Mouse (Mus musculus) bone marrow, adult 2 months (tissue): ENCODE measurements around the gene Stx6. TPM values are rescaled to one million over a fixed set of nuclear protein-coding genes. Genes with fewer than 3 reads are reported as not detected.

ENCODE experiments used
- H3K27ac ChIP-seq: fragments of 200-500 bp; 2 replicates; pipeline ENCODE4 v1.5.1; 2012; ENCODE audit warnings: low read depth, mild to moderate bottlenecking, control low read depth, inconsistent platforms, low read length; ENCODE audit not compliant: control insufficient read depth, poor library complexity, insufficient read depth
- H3K4me1 ChIP-seq: fragments of 200-500 bp; 2 replicates; pipeline ENCODE4 v1.6.1; 2011; ENCODE audit warnings: low read length; ENCODE audit not compliant: control insufficient read depth, insufficient read depth
- H3K4me3 ChIP-seq: fragments of 200-500 bp; replicated peaks from 2 replicates; pipeline ENCODE3; 2011; ENCODE audit warnings: mild to moderate bottlenecking, low read depth, low read length, control low read depth; ENCODE audit not compliant: control insufficient read depth
- CTCF ChIP-seq: fragments of 200-500 bp; IDR thresholded peaks from 2 replicates; pipeline ENCODE4 v1.5.1; 2011; ENCODE audit warnings: low read length, control low read depth; ENCODE audit not compliant: control insufficient read depth, insufficient read depth
- POLR2A ChIP-seq: fragments of 200-500 bp; IDR thresholded peaks from 2 replicates; pipeline ENCODE4 v1.6.1; 2011; ENCODE audit warnings: low read depth, mild to moderate bottlenecking, control low read depth, low read length, borderline replicate concordance; ENCODE audit not compliant: control insufficient read depth
- WGBS: fragments of 180-500 bp; shearing (Covaris S2); methylation state at CpG from one replicate; pipeline ENCODE4 v1.1.7; 2018; 5-methylcytosine and 5-hydroxymethylcytosine counted together
- polyA plus RNA-seq: library from polyadenylated mRNA; stranded (reverse); fragments of >200 nt; gene quantifications from 2 replicates; pipeline ENCODE4 v1.2.4, GENCODE M21; 2011; ENCODE audit warnings: low replicate concordance; ENCODE audit not compliant: missing spikeins, insufficient read depth, insufficient read length

The Stx6 gene
- polyA plus RNA-seq, 1 experiment, result 13.7 TPM

GRCm38 (mm10) chr1:155222101-155222669 lies 63.7 kb downstream of the Stx6 start:
- whole genome bisulfite sequencing, result 47% methylated on average over 11 of the region's 11 CpGs
- H3K27ac ChIP-seq, result no peak overlapping the region
- H3K4me1 ChIP-seq, result peaks cover 10% of the 10 kb centered on the region
- no peak overlapping the region for H3K4me3 ChIP-seq
- TF ChIP-seq CTCF (no peak), POLR2A (no peak)

- 10% methylated on average over 6 of the region's 6 CpGs for WGBS
- TF ChIP-seq CTCF (no peak), POLR2A (no peak)
- Histone ChIP-seq H3K4me3 (peak overlapping the region; percentile 10), H3K4me1 (peaks cover 10% of the 10 kb centered on the region), H3K27ac (peak overlapping the region; percentile 62)
Measured at GRCm38 (mm10) chr1:155223036-155223435, 64.5 kb downstream of the Stx6 start.

- TF ChIP-seq CTCF (peak; percentile 100), POLR2A (no peak)
- WGBS, result 7% methylated on average over 16 of the region's 16 CpGs
- peaks cover 10% of the 10 kb centered on the region for H3K4me1 ChIP-seq
- H3K4me3 ChIP-seq, result peak overlapping the region; percentile 19
- H3K27ac ChIP-seq, result no peak overlapping the region
Measured at GRCm38 (mm10) chr1:155223849-155224554, 65.5 kb downstream of the Stx6 start.

GRCm38 (mm10) chr1:155229464-155230411 lies 71.2 kb downstream of the Stx6 start:
- WGBS, result 74% methylated on average over 14 of the region's 14 CpGs
- H3K4me3 ChIP-seq, result no peak overlapping the region
- H3K27ac ChIP-seq, result no peak overlapping the region
- TF ChIP-seq POLR2A, result no peak
- TF ChIP-seq CTCF, result no peak
- peaks cover 7% of the 10 kb centered on the region for H3K4me1 ChIP-seq

GRCm38 (mm10) chr1:155232385-155232784 lies 73.9 kb downstream of the Stx6 start:
- no peak overlapping the region for H3K4me3 ChIP-seq
- no peak overlapping the region for H3K27ac ChIP-seq
- TF ChIP-seq POLR2A (no peak), CTCF (no peak)
- WGBS, result 89% methylated on average over 12 of the region's 12 CpGs
- H3K4me1 ChIP-seq, result peaks cover 7% of the 10 kb centered on the region

GRCm38 (mm10) chr1:155232786-155233185 lies 74.3 kb downstream of the Stx6 start:
- WGBS, result 81% methylated on average over 6 of the region's 6 CpGs

GRCm38 (mm10) chr1:155233378-155233777 lies 74.9 kb downstream of the Stx6 start:
- H3K4me3 ChIP-seq, result no peak overlapping the region
- peaks cover 7% of the 10 kb centered on the region for H3K4me1 ChIP-seq
- no peak overlapping the region for H3K27ac ChIP-seq
- 57% methylated on average over 9 of the region's 9 CpGs for WGBS
- TF ChIP-seq CTCF (peak; percentile 2; the same call in 1 of the 2 replicates), POLR2A (no peak)

More at GRCm38 (mm10) chr1:155232786-155233185, 74.3 kb downstream of the Stx6 start:
- H3K4me1 ChIP-seq, result peaks cover 7% of the 10 kb centered on the region
- H3K27ac ChIP-seq, result no peak overlapping the region
- TF ChIP-seq CTCF (no peak), POLR2A (no peak)
- H3K4me3 ChIP-seq, result no peak overlapping the region

- TF ChIP-seq CTCF, result no peak
- Histone ChIP-seq H3K4me3 (no peak overlapping the region), H3K4me1 (peaks cover 7% of the 10 kb centered on the region), H3K27ac (no peak overlapping the region)
- 12% methylated on average over 14 of the region's 14 CpGs for WGBS
Measured at GRCm38 (mm10) chr1:155233931-155234607, 75.6 kb downstream of the Stx6 start.
